Mouse (Mus musculus): ENCODE results near the gene Pik3ca.
"Not testable (repeated sequence)": the region's sequence is repeated elsewhere in the genome, so short reads cannot be mapped to it uniquely, and the experiment has no call there.

Pik3ca gene

DNA sequence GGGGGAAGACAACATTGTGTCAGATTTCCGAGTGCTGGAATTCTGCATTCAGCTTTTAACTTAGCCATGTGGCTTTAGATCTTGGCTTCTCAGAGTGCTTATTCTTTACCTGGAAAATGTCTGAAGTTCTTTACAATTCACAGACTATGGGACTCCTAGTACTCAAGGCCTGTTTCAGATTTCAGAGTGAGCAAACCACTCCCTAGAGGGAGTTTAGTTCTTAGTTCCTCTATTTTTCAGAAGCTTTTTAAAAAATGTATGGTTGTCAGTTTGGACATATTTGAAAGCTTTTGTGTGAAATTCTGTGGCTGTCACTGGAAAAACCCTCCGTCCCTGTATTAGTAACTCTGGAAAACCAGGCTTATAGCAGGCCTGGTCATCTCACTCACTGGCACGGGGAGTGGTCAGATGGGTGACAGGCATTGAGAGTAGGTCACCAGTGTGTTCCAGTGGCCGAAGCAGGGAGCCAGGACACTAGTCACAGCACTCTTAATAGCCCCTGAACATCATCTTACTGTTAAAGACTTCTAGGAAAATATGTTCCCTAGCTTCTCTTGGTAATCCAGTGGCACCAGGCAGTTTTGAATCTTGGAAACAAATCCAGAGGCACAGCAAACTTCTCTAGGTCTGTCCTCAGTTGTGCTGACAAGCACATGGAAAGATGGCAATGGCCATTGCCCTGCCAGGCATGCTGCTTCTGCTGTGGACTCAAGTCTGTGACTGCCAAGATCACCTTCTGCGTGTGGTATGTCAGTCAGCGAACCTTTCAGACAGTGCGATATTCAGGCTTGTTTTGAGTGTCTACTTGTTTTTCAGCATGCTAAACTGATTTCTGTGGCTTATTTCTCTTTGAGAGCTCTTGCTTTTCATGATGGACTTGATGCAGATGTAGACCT, 5.8 kb downstream of the Pik3ca start:
- no peak for DNase-seq (ENCODE audit: low spot score)

DNA sequence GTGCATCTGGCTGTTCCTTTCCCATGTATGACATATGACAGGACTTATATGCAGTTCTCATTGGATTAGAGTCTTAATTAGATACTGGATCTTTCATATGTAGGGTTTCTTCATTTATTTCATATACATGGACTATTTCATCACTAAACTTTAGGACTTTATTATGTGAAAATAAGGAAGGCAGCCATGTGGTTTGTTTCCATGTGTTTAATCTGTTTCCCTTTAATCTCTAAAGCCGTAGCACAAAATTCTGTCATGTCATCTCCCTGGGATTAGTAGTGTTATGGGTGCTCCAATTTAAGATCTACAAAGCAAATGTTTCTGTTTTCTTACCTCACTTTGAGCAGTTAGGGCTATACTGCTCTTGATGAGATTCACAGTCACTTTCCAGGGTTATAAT, 8.2 kb downstream of the Pik3ca start:
- no peak for DNase-seq (ENCODE audit: low spot score)

DNA sequence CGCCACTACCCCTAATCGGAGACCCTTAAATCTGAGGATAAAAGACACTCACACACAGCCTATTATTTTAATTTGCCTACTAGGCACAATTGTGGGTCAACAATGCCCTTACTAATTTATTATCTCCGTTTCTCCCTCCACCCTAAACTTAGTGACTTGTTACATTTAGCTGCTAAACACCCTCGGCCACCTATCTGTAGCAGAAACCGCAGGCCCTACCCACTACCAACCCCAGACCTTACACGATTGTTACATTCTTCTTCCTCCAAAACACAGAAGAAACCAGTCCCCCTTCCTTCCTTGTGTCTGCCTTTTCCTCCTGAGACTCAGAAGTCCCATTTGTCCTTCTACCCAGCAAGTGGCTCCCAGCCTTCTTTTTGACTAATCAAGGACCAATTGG, 9.3 kb downstream of the Pik3ca start:
- DNase-seq (ENCODE audit: low spot score) = no peak

DNA sequence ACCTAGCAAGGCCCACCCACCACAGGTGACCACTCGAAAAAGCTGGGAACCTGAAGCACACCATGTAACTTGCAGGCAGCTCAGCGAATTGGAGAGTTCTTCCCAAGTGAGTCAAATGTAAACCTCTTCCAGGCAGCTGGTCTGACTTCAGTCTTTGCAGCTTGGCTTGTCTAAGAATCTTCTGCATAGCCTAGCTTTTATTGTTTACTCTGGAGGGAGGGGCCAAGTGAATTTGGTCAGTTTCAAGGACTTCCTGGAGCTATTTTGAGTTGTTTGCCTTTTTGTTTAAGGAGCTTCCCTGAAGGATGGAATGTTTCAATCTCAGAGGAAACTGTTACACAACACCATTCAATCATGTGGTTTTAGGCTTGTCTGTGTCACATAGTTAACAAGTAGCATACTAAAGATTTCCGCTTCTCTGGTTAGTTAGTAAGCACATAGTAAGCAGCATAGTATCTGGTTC, 11.4 kb downstream of the Pik3ca start:
- DNase-seq (ENCODE audit: low spot score) = no peak

DNA sequence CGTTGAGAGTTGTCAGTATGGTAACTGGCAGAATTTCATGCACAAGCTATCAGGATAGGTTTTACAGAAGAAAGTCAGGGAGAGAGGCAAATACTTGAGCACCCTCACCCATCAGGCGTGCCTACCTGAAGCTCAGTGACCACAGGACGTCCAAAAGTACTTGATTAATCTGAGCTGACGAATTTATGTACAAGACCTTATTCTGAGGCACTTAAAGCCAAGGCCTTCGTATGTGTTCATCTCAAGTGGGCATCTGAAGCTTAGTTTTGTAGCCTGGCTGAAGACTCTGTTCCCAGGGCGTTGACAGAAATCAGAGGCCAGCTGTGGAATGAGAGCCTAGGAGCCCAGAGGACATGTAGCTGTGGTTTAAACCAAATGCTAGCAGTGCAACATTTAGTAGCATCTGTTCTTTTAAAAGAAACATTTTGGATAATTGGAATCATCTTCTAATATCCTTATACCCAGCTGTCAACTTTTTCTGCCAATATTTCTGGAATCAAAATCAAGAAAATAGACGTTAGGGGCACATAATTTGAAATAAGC, 15.1 kb downstream of the Pik3ca start:
- no peak for DNase-seq (ENCODE audit: low spot score)

DNA sequence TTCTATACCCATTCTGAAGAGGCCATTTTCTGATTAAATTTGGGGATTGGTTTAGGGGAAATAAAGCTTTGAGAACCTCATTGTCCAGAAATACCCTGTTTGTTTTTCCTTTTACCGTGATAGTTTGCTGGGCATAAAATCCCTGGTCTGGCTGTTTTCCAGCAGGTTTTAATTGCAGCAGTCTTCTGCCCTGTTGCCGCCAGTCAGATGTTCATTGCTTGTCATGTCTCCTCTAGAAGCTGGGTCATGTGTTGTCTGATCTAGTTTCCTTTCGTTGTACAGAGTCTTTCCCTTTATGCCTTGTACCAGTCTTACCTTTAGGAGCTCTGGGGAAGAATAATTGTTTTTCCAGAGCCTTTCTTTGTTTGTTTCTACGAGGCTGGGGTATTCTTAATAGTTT, 16.9 kb downstream of the Pik3ca start:
- no peak for DNase-seq (ENCODE audit: low spot score)

DNA sequence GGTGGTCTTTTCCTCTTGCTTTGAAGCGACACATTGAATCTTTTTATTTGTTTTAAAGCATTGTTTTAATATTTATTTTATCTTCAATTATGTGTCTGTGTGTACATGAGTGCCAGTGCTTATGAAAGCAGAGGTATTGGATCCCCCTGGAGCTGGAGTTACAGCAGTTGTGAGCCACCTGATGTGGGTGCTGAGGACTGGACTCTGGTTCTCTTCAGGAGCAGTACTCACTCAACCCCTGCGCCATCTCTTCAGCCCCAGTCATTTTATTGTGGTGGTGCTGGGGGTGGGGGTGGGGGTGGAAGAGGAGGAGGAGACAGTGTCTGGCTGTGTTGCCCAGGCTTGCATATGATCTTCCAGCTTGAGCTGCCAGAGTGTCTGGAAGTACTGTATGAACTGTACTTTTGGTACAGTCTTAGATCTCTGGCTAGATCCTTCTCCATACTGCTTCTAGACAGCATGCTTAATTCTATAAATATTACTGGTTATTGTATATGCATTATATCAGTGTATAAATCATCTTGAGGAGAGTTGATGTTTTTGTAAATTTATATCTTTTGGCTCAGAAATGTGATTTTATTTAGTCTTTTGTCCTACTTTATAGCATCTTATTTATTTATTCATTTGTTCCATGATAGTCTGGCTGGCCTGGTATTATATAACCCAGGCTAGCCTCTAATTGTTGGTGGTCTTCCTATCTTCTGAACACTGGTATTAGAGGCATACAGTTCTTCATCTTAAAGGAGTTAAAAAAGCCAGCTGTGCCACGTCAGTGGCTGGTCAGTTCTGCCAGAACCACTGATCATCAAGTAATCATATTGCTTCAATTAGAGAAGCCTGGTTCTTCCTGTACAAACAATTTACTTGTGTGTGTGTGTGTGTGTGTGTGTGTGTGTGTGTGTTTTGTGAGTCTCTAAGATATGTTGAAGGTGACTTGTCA, 18.2 kb downstream of the Pik3ca start:
- DNase-seq (ENCODE audit: low spot score) = no peak

DNA sequence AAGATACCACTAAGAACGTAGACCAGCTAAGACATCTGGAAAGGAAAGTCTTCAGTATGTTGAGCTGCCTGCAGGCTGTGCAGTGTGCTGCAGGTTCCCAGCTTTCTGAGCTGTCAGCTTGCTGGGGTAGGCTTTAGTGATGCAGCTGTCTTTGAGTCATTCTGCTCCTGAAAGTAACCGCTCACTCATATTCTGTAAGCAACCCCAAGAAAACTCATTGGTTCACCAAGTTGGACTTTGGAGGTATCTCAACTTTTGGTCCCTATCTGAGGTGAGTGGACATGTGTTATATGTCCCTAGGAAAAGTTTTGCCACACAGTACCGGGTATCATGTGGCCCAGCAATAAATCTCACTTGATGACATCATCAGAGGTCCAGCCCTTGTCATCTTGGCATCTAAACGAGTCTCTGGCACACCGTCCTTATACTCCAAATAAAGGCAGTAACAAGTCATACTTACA, 20.3 kb downstream of the Pik3ca start:
- no peak for DNase-seq (ENCODE audit: low spot score)

DNA sequence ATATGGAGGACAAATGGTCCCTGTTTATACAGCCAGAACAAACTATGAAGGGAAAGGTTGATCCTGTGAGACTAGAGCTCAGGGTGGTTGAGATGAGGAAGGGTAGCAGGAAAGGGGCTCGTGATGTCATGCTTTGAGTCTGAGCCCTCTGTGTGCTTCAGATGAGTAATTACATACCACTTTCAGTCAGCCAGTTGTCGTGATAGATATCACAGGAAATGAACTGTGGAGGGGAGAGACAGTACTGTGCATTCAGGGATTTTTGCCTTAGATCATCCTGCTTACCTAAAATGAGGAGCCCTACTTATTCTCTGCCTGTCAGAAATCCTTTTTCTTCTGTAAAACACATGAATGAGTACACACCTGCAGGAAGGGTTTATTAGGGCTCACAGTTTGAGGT, 22.4 kb downstream of the Pik3ca start:
- DNase-seq (ENCODE audit: low spot score) = no peak

DNA sequence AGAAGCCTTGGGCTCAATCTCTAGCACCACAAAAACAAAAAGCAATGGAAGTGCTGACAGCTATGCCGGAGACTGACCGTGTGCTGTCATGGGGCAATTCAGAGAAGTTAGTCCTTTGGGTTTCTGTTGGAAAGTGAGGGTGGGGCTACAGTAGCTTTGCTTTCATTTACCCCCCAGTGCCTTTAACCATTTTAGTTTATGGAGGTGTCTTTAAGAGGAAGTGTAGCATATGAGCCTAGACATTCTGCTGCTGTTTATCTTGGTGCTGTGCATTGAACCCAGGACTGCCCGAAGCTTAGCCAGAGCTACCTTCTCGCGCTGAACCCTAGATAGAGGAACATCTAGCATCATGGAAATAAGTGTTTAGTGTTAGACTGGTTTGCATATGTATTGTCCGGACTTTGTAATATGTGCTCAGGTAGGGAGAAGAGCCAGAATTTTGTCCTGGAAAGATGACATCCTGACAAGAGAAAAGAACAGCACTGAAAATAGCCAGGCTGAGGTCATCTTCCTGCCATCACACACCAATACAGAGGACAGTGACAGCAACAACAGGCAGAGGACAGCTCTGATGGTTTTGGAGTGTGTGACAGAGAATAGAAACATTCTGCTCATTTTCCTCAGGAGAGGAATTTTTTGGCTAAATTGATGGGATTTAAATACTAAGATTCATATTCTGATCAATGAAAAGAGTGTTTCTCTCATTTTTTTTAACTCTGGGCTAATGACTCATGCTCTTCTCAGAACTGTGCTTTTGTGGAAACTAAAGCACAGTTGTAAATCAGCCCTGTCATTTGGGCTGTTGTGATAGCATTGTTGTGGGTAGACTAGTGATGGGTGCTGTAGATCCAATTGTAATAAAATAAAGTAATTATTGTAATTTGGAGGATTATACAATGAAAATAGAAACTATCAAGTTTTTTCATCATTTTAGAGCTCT, 23.9 kb downstream of the Pik3ca start:
- DNase-seq (ENCODE audit: low spot score) = no peak

DNA sequence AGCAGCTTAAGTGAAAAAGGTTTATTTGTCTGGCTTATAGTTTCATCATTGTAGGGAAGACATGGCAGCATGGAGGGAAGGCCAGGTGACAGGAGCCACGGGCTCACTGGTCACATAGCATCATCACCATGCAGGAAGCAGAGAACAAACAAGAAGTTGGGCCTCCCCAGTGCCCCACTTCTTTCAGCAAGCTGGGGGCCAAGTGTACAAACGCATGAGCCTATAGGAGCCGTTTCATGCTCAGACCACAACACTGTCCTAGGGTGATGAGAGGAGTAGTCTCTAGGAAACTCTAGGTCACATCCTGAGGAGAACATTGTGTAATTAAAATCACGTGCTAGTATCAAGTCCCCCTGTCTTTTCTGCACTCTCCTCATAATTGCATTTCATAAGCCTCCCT, 30.2 kb downstream of the Pik3ca start:
- no peak for DNase-seq (ENCODE audit: low spot score)

DNA sequence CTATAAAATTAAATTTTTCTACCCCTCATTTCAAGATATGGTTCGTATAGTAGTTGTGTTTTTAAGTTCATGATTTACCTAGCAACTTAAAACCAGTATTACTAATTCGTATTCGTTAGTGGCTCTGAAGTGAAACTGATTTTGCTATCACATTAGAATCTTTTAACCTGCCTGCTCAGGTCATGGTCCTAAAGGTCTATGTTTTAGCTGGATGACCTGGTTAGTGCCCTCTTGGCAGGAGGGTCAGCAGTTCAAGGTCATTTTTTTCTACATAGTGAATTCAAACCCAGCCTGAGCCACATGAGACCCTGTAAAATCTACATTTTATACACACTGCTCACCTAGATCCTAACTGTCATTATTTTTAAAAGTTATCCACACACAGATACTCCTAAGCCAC, 30.9 kb downstream of the Pik3ca start:
- no peak for DNase-seq (ENCODE audit: low spot score)

DNA sequence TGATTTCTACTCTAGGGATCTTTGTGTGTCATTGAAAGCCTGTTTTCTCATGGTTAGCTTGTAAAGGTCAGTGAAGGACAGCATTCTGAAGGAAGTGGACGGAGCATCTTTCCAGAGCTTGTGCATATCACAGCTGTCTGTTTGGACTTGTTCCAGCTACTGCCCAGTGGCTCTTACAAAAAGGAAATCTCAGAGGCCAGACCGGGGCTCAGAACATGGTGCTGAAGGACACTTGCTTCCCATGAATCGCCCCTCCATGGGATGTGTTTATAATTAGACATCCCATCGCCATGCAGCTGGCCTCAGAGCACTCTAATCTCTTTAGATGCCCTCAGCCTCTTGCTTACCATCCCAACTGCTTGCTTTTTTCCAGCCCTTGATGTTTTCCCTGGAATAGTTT, 31.4 kb downstream of the Pik3ca start:
- no peak for DNase-seq (ENCODE audit: low spot score)

DNA sequence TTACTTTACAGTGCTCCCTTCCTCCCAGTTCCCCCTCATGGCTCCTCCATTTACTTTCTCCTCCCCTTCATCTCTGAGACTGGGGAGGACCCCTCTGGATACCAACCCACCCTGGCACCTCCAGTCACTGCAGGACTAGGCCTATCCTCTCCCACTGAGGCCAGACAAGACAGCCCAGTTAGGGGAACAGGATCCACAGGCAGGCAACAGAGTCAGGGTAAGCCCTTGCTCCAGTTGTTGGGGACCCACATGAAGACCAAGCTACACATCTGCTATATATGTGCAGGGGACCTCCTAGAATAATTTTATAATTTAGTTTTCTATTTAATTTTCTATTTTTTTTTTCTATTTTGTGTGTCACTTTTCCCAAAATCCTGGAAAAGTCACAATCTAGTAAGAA, 31.9 kb downstream of the Pik3ca start:
- not testable (repeated sequence) for DNase-seq (ENCODE audit: low spot score)

DNA sequence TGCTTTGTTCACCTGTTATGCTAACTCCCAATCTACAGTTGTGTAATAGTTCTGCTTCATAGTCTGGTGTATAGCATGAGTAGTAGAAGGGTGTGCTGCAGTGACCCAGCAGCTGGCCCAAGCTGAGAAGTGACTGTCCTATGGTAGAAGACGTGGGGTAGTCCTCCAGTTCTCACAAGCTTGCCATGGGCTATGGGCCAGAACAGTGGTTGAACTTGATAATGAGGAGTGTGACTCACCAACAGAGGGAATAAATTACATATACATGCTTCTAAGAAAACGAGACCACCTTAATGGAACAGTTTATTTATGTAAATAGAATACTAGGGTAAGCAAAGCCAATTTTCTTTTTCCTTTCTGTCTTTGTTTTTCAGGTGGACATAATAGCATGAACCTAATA, 32.9 kb downstream of the Pik3ca start:
- DNase-seq (ENCODE audit: low spot score) = no peak

DNA sequence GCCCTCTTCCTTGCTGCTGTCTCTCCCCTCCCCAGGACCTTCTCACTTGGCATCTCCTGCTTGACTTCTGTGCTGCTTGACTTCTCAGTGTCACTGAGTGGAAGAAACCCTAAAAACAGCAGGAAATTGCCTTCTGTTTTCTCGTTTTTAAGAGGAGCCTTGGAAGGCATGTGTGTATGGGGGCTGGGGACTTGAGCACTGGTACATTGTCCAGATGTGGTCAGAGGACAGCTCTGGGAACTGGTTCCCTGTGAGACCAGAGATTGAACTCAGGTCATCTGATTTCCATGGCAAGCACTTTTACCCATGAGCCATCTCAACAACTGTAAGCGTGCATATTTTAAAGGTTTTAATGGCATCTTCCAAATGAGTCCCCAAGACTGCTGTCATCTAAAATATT, 36.5 kb downstream of the Pik3ca start:
- DNase-seq (ENCODE audit: low spot score) = no peak

DNA sequence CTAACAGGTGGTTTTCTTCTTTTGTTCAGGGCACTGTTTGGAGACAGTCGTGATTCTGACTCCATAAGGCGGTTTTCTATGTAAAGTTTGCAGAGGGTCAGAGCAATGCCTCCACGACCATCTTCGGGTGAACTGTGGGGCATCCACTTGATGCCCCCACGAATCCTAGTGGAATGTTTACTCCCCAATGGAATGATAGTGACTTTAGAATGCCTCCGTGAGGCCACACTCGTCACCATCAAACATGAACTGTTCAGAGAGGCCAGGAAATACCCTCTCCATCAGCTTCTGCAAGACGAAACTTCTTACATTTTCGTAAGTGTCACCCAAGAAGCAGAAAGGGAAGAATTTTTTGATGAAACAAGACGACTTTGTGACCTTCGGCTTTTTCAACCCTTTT, 38.6 kb downstream of the Pik3ca start:
- no peak for DNase-seq (ENCODE audit: low spot score)

DNA sequence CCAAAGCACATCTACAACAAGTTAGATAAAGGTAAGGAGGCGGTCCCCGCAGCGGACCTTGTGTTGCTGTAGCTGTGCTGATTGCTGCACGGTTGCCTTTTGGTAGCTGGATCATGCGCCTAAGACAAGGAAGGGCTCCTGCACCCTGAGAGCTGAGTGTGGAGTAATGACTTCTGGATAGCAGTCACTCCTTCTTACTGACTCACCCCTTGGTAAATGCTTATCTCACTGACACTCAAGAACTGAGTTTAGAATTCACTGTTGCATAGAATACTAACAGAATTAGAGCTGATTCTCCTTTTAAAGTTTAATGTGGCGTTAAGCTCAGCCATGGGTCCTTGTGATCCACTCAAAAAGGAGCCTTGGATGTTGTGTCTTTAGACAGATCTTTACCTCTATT, 39.8 kb downstream of the Pik3ca start:
- no peak for DNase-seq (ENCODE audit: low spot score)

DNA sequence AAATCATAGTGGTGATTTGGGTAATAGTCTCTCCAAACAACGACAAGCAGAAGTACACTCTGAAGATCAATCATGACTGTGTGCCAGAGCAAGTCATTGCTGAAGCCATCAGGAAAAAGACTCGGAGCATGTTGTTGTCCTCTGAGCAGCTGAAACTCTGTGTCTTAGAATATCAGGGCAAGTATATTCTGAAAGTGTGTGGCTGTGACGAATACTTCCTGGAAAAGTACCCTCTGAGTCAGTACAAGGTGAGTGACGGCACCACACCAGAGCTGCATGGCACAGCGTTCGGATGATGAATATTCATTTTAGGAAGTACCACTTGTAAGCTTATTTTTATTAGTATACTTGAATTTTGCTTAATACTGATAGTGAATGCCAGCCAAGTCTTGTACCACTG, 40.3 kb downstream of the Pik3ca start:
- no peak for DNase-seq (ENCODE audit: low spot score)

DNA sequence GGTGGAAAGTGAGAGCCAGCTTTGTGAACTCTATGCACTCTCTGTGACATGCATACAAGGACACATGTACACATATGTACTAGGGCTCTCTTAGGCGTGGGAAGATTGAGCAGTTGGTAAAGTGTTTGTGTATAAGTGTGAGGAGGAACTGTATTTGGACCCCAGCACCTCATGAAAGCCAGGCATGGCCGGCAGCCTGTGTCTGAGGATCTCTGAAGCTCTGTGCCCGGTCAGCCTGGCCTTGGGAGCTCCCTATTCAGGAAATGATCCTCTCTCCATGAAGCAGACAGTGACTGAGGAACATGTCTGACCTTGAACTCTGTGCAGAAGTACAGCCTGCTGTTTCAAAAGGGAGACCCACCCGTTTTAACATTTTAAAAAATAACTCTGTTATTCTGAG, 41.2 kb downstream of the Pik3ca start:
- DNase-seq (ENCODE audit: low spot score) = no peak

DNA sequence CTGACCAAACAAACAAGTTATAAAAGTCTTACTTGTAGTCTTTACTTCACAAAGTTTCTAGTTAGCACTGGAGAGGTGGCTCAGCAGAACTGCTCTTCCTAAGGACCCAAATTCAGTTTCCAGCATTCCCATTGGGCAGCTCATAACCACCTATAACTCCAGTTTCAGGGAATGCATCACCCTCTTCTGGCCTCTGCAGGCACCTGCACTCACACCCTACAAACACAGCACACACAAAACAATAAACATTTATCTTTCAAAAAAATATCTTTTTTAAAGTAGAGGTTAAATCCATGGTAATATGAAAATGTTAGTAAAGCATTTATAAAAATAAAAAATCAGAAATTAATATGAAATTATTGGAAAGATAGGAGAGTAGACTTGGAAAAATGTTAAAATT, 44.2 kb downstream of the Pik3ca start:
- no peak for DNase-seq (ENCODE audit: low spot score)
